Mouse (Mus musculus) MEL (cell line): ENCODE data around the gene Chst3.
A peak's percentile ranks its signal among the peaks of the same experiment; 100 is the strongest.

Source experiments
- CTCF ChIP-seq, 3 experiments: IDR thresholded peaks in 2 of 3; conservative IDR thresholded peaks in 1 of 3; 2 replicates each; pipeline ENCODE4 v1.5.1; 2011 to 2012; ENCODE audit warnings: low read length in 3 of 3, low read depth in 2 of 3, mild to moderate bottlenecking in 2 of 3, improper control_type of control experiment in 1 of 3, inconsistent platforms in 1 of 3, mixed read lengths in 1 of 3, moderate library complexity in 1 of 3; ENCODE audit not compliant: control insufficient read depth in 1 of 3, insufficient read depth in 1 of 3, poor library complexity in 1 of 3, severe bottlenecking in 1 of 3
- E2F4 ChIP-seq: IDR thresholded peaks from 2 replicates; pipeline ENCODE4 v1.6.1; 2011; ENCODE audit warnings: low read depth, low read length, improper control_type of control experiment, borderline replicate concordance
- ELF1 ChIP-seq: IDR thresholded peaks from 2 replicates; pipeline ENCODE4 v1.6.1; 2014; ENCODE audit warnings: low read depth, mild to moderate bottlenecking, inconsistent platforms, low read length, improper control_type of control experiment, moderate library complexity
- EP300 ChIP-seq, 2 experiments: IDR thresholded peaks; 2 replicates each; pipeline ENCODE4 v1.6.1; 2011; ENCODE audit warnings: improper control_type of control experiment in 2 of 2, low read length in 2 of 2, low read depth in 1 of 2, mild to moderate bottlenecking in 1 of 2
- GATA1 ChIP-seq: IDR thresholded peaks from 2 replicates; pipeline ENCODE4 v1.6.1; 2011; ENCODE audit warnings: low read depth, low read length, improper control_type of control experiment
- HCFC1 ChIP-seq: IDR thresholded peaks from 2 replicates; pipeline ENCODE4 v1.6.1; 2012; ENCODE audit warnings: low read depth, mild to moderate bottlenecking, inconsistent platforms, low read length, improper control_type of control experiment, moderate library complexity
- MAX ChIP-seq: IDR thresholded peaks from 2 replicates; pipeline ENCODE4 v1.6.1; 2011; ENCODE audit warnings: low read length, improper control_type of control experiment
- MAZ ChIP-seq: IDR thresholded peaks from 2 replicates; pipeline ENCODE4 v1.6.1; 2012; ENCODE audit warnings: low read depth, mild to moderate bottlenecking, inconsistent platforms, low read length, improper control_type of control experiment
- POLR2A ChIP-seq, 2 experiments: IDR thresholded peaks; 2 replicates each; pipeline ENCODE4 v1.6.1; 2011 to 2012; ENCODE audit warnings: low read length in 2 of 2, mild to moderate bottlenecking in 2 of 2, control low read depth in 1 of 2, improper control_type of control experiment in 1 of 2, low read depth in 1 of 2, moderate library complexity in 1 of 2; ENCODE audit not compliant: control insufficient read depth in 1 of 2, insufficient read depth in 1 of 2, poor library complexity in 1 of 2
- RCOR1 ChIP-seq: IDR thresholded peaks from 2 replicates; pipeline ENCODE4 v1.6.1; 2012; ENCODE audit warnings: low read depth, mild to moderate bottlenecking, inconsistent platforms, low read length, improper control_type of control experiment
- TAL1 ChIP-seq: IDR thresholded peaks from 2 replicates; pipeline ENCODE4 v1.6.1; 2012; ENCODE audit warnings: mild to moderate bottlenecking, inconsistent platforms, low read length, moderate library complexity, mixed read lengths
- USF2 ChIP-seq, 2 experiments: IDR thresholded peaks; 2 replicates each; pipeline ENCODE4 v1.6.1; 2011 to 2012; ENCODE audit warnings: improper control_type of control experiment in 2 of 2, low read length in 2 of 2, borderline replicate concordance in 1 of 2, inconsistent platforms in 1 of 2, low read depth in 1 of 2, mild to moderate bottlenecking in 1 of 2; ENCODE audit not compliant: insufficient read depth in 1 of 2
- ZKSCAN1 ChIP-seq: IDR thresholded peaks from 2 replicates; pipeline ENCODE4 v1.6.1; 2012; ENCODE audit warnings: low read depth, mild to moderate bottlenecking, inconsistent platforms, low read length, improper control_type of control experiment, moderate library complexity

DNA sequence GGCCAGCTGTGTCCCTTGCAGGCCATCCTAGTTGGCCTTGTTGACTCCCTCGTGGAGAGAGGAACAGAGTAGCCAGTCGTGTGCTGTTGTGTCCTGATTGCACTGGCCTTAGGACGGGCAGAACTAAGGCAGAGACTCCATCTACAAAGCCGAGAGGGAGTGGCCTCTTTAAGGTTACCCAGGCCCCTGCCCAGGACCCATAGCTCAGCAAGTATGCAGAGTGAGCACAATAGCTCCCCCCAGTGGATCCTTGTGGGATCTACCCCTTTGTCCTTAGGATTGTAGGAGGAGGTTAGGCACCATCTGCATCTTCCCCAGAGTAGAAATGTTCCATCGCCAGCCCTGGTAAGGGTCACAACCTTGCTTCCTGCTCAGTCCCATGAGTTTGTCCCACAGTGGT is 27.5 kb upstream of the Chst3 start:
- TF ChIP-seq POLR2A (IDR thresholded peaks at IDR 0.05; ENCODE audit: control insufficient read depth in 1 of 2, insufficient read depth in 1 of 2, low read depth in 1 of 2, low read length in 2 of 2, poor library complexity in 1 of 2) (no peak), MAX (no peak), USF2 (IDR thresholded peaks at IDR 0.05; ENCODE audit: borderline replicate concordance in 1 of 2, insufficient read depth in 1 of 2, low read depth in 1 of 2, low read length in 2 of 2) (no peak), GATA1 (no peak), RCOR1 (no peak), ZKSCAN1 (no peak), CTCF (IDR thresholded peaks at IDR 0.05 in 2 of 3, conservative IDR thresholded peaks at IDR 0.05 in 1 of 3; ENCODE audit: control insufficient read depth in 1 of 3, insufficient read depth in 1 of 3, low read depth in 2 of 3, low read length in 3 of 3, poor library complexity in 1 of 3, severe bottlenecking in 1 of 3) (peak; percentile 67 to 87 (median 76)), TAL1 (no peak), HCFC1 (no peak), ELF1 (no peak), EP300 (IDR thresholded peaks at IDR 0.05; ENCODE audit: low read depth in 1 of 2, low read length in 2 of 2) (no peak), E2F4 (no peak), MAZ (no peak)
